Mouse (Mus musculus): ENCODE measurements around the gene Cdc25b. TPM values are rescaled to one million over a fixed set of nuclear protein-coding genes. Genes with fewer than 3 reads are reported as not detected.

Cdc25b gene
- polyA plus RNA-seq, 1 experiment from 2014 or later = 44.6 TPM

GRCm38 (mm10) chr2:131146193-131147042, 40.3 kb upstream of the Cdc25b start:
- Histone ChIP-seq H3K9ac (no peak overlapping the region), H3K36me3 (peaks cover 54% of the 10 kb centered on the region), H3K27me3 (replicated peaks) (no peaks in the 10 kb centered on the region), H3K9me3 (no peaks in the 10 kb centered on the region), H3K4me1 (replicated peaks) (peaks cover 5% of the 10 kb centered on the region), H3K4me2 (replicated peaks) (no peak overlapping the region), H3K27ac (no peak overlapping the region), H3K4me3 (replicated peaks) (no peak overlapping the region)
- ATAC-seq = no peak
- 83% methylated on average over 21 of the region's 21 CpGs for WGBS

GRCm38 (mm10) chr2:131147043-131147365, 39.7 kb upstream of the Cdc25b start:
- H3K36me3 ChIP-seq = peaks cover 55% of the 10 kb centered on the region
- no peak overlapping the region for H3K27ac ChIP-seq
- ATAC-seq = no peak
- H3K4me2 ChIP-seq (replicated peaks) = no peak overlapping the region
- H3K27me3 ChIP-seq (replicated peaks) = no peaks in the 10 kb centered on the region
- peaks cover 5% of the 10 kb centered on the region for H3K4me1 ChIP-seq (replicated peaks)
- H3K4me3 ChIP-seq (replicated peaks) = no peak overlapping the region
- H3K9ac ChIP-seq = no peak overlapping the region
- no peaks in the 10 kb centered on the region for H3K9me3 ChIP-seq
- WGBS = 92% methylated on average over 8 of the region's 8 CpGs

GRCm38 (mm10) chr2:131148353-131149253, 38.1 kb upstream of the Cdc25b start:
- Histone ChIP-seq H3K4me3 (replicated peaks) (no peak overlapping the region), H3K36me3 (peaks cover 57% of the 10 kb centered on the region), H3K27me3 (replicated peaks) (no peaks in the 10 kb centered on the region), H3K9me3 (no peaks in the 10 kb centered on the region), H3K4me2 (replicated peaks) (no peak overlapping the region), H3K9ac (no peak overlapping the region), H3K27ac (no peak overlapping the region), H3K4me1 (replicated peaks) (no peaks in the 10 kb centered on the region)
- WGBS = 85% methylated on average over 8 of the region's 8 CpGs
- no peak for ATAC-seq

GRCm38 (mm10) chr2:131149254-131149578, 37.5 kb upstream of the Cdc25b start:
- no peak overlapping the region for H3K27ac ChIP-seq
- H3K27me3 ChIP-seq (replicated peaks) = no peaks in the 10 kb centered on the region
- H3K9ac ChIP-seq = no peak overlapping the region
- no peaks in the 10 kb centered on the region for H3K4me1 ChIP-seq (replicated peaks)
- H3K4me3 ChIP-seq (replicated peaks) = no peak overlapping the region
- no peak for ATAC-seq
- H3K36me3 ChIP-seq = peaks cover 55% of the 10 kb centered on the region
- WGBS = 91% methylated on average over 3 of the region's 3 CpGs
- H3K4me2 ChIP-seq (replicated peaks) = no peak overlapping the region
- no peaks in the 10 kb centered on the region for H3K9me3 ChIP-seq

GRCm38 (mm10) chr2:131152166-131152730, 34.5 kb upstream of the Cdc25b start:
- Histone ChIP-seq H3K4me1 (replicated peaks) (no peaks in the 10 kb centered on the region), H3K4me3 (replicated peaks) (no peak overlapping the region), H3K9ac (no peak overlapping the region), H3K27ac (no peak overlapping the region), H3K4me2 (replicated peaks) (no peak overlapping the region), H3K9me3 (no peaks in the 10 kb centered on the region), H3K27me3 (replicated peaks) (no peaks in the 10 kb centered on the region), H3K36me3 (peaks cover 36% of the 10 kb centered on the region)
- 84% methylated on average over 7 of the region's 7 CpGs for WGBS
- no peak for ATAC-seq

GRCm38 (mm10) chr2:131154036-131154435, 32.7 kb upstream of the Cdc25b start:
- WGBS = 88% methylated on average over 4 of the region's 4 CpGs
- no peaks in the 10 kb centered on the region for H3K9me3 ChIP-seq

GRCm38 (mm10) chr2:131156987-131157386, 29.8 kb upstream of the Cdc25b start:
- Histone ChIP-seq H3K4me1 (replicated peaks) (peaks cover 8% of the 10 kb centered on the region), H3K9me3 (no peaks in the 10 kb centered on the region), H3K9ac (no peak overlapping the region), H3K27me3 (replicated peaks) (no peaks in the 10 kb centered on the region), H3K27ac (no peak overlapping the region), H3K36me3 (peaks cover 8% of the 10 kb centered on the region; the same call in 1 of the 2 replicates), H3K4me2 (replicated peaks) (no peak overlapping the region), H3K4me3 (replicated peaks) (no peak overlapping the region)
- ATAC-seq = no peak
- 94% methylated on average over 7 of the region's 7 CpGs for WGBS

More at GRCm38 (mm10) chr2:131154036-131154435, 32.7 kb upstream of the Cdc25b start:
- H3K27ac ChIP-seq = no peak overlapping the region
- H3K4me1 ChIP-seq (replicated peaks) = peaks cover 5% of the 10 kb centered on the region
- no peaks in the 10 kb centered on the region for H3K27me3 ChIP-seq (replicated peaks)
- H3K4me3 ChIP-seq (replicated peaks) = no peak overlapping the region
- H3K36me3 ChIP-seq = peaks cover 21% of the 10 kb centered on the region
- no peak overlapping the region for H3K4me2 ChIP-seq (replicated peaks)
- H3K9ac ChIP-seq = no peak overlapping the region
- no peak for ATAC-seq

GRCm38 (mm10) chr2:131159491-131159910, 27.2 kb upstream of the Cdc25b start:
- Histone ChIP-seq H3K27me3 (replicated peaks) (no peaks in the 10 kb centered on the region), H3K4me1 (replicated peaks) (peaks cover 8% of the 10 kb centered on the region), H3K9ac (peak overlapping the region; percentile 80), H3K4me2 (replicated peaks) (peak overlapping the region; percentile 89), H3K4me3 (replicated peaks) (peak overlapping the region; percentile 75), H3K9me3 (no peaks in the 10 kb centered on the region), H3K36me3 (no peaks in the 10 kb centered on the region), H3K27ac (peak overlapping the region; percentile 84)
- peak; percentile 69 for ATAC-seq
- WGBS = 0% methylated on average over 18 of the region's 18 CpGs

GRCm38 (mm10) chr2:131159938-131160581, 26.7 kb upstream of the Cdc25b start, which contains the start of gene 1700037H04Rik:
Gene 1700037H04Rik, minus strand, starts transcription at chr2:131160081.
- Histone ChIP-seq H3K9ac (peak within 1 kb of the TSS; percentile 80), H3K4me1 (replicated peaks) (peaks cover 8% of the 10 kb centered on the region), H3K27me3 (replicated peaks) (no peaks in the 10 kb centered on the region), H3K4me3 (replicated peaks) (peak within 1 kb of the TSS; percentile 75), H3K27ac (peak within 1 kb of the TSS; percentile 92), H3K36me3 (no peaks in the 10 kb centered on the region), H3K9me3 (no peaks in the 10 kb centered on the region), H3K4me2 (replicated peaks) (peak within 1 kb of the TSS; percentile 89)
- peak; percentile 97 for ATAC-seq
- WGBS = under 1% methylated on average over 54 of the region's 54 CpGs

GRCm38 (mm10) chr2:131160671-131161111, 26.1 kb upstream of the Cdc25b start:
- peak overlapping the region; percentile 92 for H3K27ac ChIP-seq
- peaks cover 8% of the 10 kb centered on the region for H3K4me1 ChIP-seq (replicated peaks)
- H3K36me3 ChIP-seq = no peaks in the 10 kb centered on the region
- H3K4me2 ChIP-seq (replicated peaks) = peak overlapping the region; percentile 89
- under 1% methylated on average over 17 of the region's 17 CpGs for WGBS
- no peaks in the 10 kb centered on the region for H3K9me3 ChIP-seq
- H3K27me3 ChIP-seq (replicated peaks) = no peaks in the 10 kb centered on the region
- H3K9ac ChIP-seq = peak overlapping the region; percentile 60
- H3K4me3 ChIP-seq (replicated peaks) = peak overlapping the region; percentile 75
- ATAC-seq = peak; percentile 9

- Histone ChIP-seq H3K4me2 (replicated peaks) (no peak overlapping the region), H3K36me3 (no peaks in the 10 kb centered on the region), H3K9me3 (no peaks in the 10 kb centered on the region), H3K27me3 (replicated peaks) (no peaks in the 10 kb centered on the region), H3K4me1 (replicated peaks) (peaks cover 3% of the 10 kb centered on the region; the same call in 1 of the 2 replicates), H3K4me3 (replicated peaks) (no peak overlapping the region), H3K9ac (no peak overlapping the region), H3K27ac (no peak overlapping the region)
- 72% methylated on average over 7 of the region's 7 CpGs for WGBS
- no peak for ATAC-seq
Observed at GRCm38 (mm10) chr2:131163924-131164323, 22.8 kb upstream of the Cdc25b start.

Data from intestine, embryonic 15.5 days (tissue).